Mouse (Mus musculus) lung, postnatal 10 days (tissue): ENCODE data around the gene Gid8.
A peak's percentile ranks its signal among the peaks of the same experiment; 100 is the strongest.

Experiments used
- DNase-seq: peaks from one replicate; pipeline ENCODE4 v3.0.0; 2021

Gene Gid8

DNA sequence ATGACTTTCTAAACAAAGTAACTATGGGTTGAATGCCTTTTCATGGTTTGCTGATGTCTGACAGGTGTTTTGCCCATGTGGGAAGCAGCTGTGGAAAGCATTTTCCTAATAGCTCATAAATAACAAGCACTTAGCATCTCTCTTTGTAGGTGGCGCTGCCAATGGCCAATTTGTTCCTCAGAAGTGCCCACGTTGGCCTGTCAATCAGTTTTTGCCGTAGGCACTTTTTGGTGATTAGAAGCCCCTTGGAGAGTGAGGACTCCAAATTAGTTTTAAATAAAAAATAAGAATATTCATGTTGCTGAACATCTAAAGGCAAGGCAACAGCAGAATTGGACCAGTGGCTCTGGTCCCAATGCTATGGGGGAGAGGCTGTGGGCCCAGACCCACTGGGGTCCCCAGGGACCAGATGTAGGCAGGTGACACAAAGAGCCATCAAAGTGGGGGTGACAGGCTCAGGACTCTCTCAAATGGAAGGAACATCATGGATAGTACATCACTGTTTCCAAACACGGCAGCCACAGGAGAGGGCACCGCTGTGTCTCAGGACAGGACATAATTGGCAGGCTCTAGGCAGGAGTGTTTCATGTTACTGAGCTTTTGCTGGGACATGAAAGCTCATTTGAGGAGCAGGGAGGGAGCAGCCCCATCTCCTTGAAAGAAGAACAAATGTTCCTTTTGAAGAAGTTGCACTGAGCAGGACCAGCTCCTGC, 45.2 kb downstream of the Gid8 start:
- DNase-seq: no peak

DNA sequence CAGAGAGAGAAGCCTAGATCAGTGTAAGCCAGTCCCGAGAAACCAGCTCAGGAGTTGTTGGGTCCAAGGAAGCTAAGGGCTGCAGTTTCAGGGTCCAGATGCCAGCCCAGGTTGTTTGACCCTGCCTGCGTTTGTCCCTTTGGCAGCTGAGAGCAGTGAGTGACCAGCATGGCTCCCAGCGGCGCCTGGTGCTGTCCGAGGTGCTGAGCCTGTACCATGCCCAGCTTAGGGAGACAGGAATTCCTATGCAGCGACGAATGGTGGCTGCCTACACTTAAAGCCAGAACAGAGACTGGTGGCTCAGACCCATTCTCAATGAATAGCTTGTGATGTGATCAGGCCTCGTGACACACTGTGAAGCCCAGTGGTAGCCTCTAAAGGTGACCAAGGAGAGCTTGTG, 46.0 kb downstream of the Gid8 start:
- peak; percentile 69 for DNase-seq

DNA sequence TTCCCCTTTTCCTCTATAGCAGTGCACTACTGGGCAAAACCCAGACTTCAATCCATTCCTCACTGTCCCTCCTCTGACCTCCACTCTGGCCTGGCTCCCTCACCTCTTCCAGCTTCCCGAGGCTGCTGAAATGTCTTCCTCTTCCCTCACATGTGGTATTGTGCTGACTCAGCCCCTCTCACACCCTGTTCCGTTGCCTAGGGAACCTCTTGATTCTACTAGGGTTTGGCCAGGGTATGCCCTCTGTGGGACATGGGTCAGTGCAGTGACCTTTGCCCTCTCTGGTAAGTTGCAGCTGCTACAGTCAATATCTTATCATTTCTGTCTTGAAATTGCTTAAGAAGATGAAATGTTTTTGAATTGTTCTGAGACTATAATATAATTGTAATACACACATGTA, 46.9 kb downstream of the Gid8 start:
- no peak for DNase-seq

DNA sequence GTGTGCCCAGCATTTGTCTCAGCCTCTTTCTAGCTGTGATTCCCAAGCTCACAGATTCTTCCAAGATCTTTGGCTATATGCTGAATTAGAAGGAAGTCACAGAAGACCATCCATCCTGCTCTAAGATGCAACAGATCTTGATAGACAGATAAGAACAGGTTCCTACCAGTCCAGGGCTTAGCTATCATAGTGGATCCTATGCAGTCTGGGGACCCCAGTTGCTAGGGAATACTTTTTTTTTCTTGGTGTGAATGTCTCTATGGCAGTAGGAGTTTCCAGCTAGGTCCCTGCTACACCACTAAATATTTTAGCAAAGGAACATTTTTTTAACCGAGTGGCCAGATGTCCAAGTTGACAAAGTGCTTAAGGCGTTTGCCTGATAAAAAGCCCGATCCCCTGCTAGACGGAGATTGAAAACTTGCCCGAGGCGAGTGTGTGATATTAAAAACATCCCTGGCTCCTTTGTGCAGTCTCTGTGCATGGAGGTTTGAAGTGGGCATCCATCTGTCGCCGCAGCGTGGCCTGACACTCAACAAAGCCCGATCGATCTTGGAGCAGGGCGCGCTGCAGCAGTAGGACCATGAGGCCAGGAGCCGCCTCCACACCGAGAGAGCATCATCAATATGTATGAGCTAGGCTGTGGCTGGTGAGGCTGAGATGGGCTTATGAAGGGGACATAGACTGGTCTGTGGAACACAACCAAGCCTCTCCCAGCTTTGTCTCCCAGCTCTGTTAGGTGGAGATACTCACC, 48.8 kb downstream of the Gid8 start:
- DNase-seq: no peak

DNA sequence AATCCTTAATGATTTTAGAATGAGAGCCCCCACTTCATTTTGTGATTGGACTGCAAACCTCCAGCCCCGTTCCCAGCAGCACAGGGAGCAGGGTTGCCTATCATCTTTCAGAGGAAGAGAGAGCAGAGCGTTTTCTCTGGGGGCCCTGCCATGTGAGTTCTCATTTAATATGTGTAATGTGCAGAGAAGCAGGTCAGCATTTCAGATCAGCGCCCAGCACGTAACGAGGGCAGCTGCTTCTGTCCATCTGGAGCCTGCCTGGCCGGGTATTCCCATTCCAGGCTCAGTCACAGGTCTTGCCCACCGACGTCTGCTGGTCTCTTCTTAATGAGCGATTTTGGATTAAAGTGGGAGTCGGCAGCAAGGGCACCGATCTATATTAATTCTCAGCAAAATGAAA, 55.1 kb downstream of the Gid8 start:
- DNase-seq: no peak

DNA sequence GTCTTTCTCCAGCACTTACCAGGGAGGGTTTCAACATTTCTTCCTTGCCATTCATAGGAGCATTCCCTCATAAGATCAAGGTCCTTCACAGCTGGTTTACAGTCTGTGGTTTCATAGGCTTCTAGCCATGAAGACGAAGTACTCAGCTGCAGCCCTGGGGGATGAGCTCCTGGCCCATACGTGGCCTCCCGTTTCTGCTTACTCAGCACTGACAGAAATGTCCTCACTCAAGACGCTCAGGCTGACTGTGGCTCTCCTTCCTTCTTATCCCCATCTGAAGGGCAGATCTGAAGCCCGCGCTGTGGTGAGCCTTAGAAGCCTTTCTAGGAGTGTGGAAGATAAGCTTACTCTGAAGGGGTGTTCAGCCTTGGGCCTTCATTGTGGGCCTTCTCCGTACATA, 55.8 kb downstream of the Gid8 start:
- no peak for DNase-seq
